Mouse (Mus musculus) bone marrow, adult 2 months (tissue): ENCODE data around the gene Twf2.
A peak's percentile ranks its signal among the peaks of the same experiment; 100 is the strongest.

ENCODE experiments used
- CTCF ChIP-seq: fragments of 200-500 bp; IDR thresholded peaks from 2 replicates; pipeline ENCODE4 v1.5.1; 2011; ENCODE audit warnings: low read length, control low read depth; ENCODE audit not compliant: control insufficient read depth, insufficient read depth
- POLR2A ChIP-seq: fragments of 200-500 bp; IDR thresholded peaks from 2 replicates; pipeline ENCODE4 v1.6.1; 2011; ENCODE audit warnings: low read depth, mild to moderate bottlenecking, control low read depth, low read length, borderline replicate concordance; ENCODE audit not compliant: control insufficient read depth

GRCm38 (mm10) chr9:106198962-106199458, 3.9 kb upstream of the Twf2 start:
- TF ChIP-seq POLR2A (peak; percentile 47; the same call in 1 of the 2 replicates), CTCF (no peak)
